Mouse (Mus musculus): ENCODE results near the gene Ruvbl1. TPM values are rescaled to one million over a fixed set of nuclear protein-coding genes. Genes with fewer than 3 reads are reported as not detected.
A peak's percentile ranks its signal among the peaks of the same experiment; 100 is the strongest.

The Ruvbl1 gene
- polyA plus RNA-seq, 1 experiment from 2014 or later = 151 TPM

DNA sequence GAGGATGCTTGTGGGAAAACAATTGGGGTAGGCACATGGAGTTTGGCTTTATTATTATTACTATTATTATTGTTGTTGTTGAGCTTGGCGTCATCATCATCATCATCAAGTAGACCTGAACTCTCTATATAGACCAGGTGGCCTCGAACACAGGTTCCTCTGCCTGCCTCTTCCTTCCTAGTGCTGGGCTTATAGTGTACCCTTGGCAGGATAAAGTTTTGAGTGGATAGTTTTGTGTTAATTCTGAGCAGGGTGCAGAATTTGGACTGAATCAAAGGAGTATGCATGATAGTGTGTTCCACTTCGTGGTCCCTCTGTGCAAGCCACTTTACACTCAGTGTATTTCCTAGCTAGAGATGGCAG lies 35.2 kb downstream of the Ruvbl1 start:
- 0 out of 2 replicates have a peak, but pooled peaks have one; percentile 3 for ATAC-seq (ENCODE audit: low FRiP score, low read depth)
- Histone ChIP-seq H3K4me3 (peak overlapping the region; percentile 57), H3K9ac (peak overlapping the region; percentile 77), H3K36me3 (peaks cover 55% of the 10 kb centered on the region), H3K4me2 (replicated peaks) (peak overlapping the region; percentile 96), H3K27ac (no peak overlapping the region), H3K27me3 (peaks cover 3% of the 10 kb centered on the region; the same call in 1 of the 2 replicates), H3K9me3 (no peaks in the 10 kb centered on the region), H3K4me1 (peaks cover 7% of the 10 kb centered on the region)
- WGBS = 6% methylated on average over 3 of the region's 3 CpGs

DNA sequence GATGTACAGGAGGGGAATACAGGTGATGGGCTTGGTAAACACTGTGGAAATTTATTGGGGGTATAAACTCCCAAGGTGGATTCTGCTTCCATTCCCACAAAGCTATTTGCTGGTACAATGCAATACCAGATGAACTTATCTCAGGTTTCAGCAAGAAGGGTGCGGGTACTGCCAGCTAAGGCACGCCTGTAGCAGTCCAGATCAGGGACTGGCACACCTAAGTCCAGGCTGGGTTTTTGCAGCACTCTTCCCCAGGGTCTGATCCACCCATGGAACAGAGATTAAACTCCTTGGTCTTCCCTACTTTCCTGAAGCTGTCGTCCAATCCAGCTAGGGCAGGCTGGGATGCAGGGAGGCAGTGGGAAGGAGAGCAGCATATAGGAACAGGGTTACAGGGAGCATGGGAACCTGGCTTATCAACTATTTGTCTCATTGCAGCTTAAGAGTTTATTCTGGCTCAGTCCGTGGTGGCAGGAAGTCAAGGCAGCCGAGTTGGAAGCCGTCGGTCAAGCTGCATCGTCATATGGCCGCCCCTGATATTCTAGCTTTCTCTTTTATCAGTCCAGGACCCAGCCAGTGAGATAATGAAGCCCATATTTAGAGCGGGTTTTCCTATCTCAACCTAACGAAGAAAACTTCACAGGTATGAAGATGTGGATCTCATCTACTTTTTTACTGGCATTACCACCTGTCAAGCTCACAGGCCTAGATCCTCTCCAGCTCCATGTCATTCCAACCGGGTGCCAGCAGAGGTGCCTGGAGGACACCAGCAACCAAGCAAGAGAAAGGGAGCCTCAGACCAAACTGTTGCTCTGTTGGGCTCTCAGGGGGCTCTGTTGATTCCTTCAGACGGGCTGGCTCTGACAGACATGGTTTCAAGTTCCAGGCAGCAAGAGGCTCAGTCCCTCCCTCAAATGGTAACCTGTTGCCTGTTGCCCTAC lies 37.1 kb downstream of the Ruvbl1 start:
- ATAC-seq (ENCODE audit: low FRiP score, low read depth) = no peak
- no peak overlapping the region for H3K4me2 ChIP-seq (replicated peaks)
- WGBS = 78% methylated on average over 13 of the region's 13 CpGs
- H3K27ac ChIP-seq = no peak overlapping the region
- H3K9ac ChIP-seq = no peak overlapping the region
- H3K36me3 ChIP-seq = peaks cover 60% of the 10 kb centered on the region
- no peak overlapping the region for H3K4me3 ChIP-seq
- H3K9me3 ChIP-seq = no peaks in the 10 kb centered on the region
- H3K4me1 ChIP-seq = peaks cover 7% of the 10 kb centered on the region
- peaks cover 3% of the 10 kb centered on the region; the same call in 1 of the 2 replicates for H3K27me3 ChIP-seq

DNA sequence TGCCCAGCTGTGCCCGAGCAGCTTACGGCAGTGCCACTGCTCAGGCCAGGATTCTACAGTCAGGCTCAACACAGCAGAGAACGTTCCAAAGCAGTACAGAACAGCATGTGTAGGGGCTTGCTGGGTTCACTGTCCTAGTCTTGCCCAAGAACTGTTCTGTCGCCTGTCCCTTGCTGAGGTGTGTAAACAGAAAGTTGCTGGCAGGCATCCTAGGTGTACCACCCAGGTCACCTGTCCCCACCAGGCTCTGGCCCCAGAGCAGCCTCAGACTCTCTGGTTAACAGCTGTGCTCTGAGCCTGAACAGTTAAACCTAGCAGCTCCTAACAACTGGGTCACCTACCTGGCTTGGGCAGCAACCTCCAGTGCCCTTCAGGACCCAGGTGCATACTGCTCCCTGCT lies 37.8 kb downstream of the Ruvbl1 start:
- peaks cover 61% of the 10 kb centered on the region for H3K36me3 ChIP-seq
- WGBS = 94% methylated on average over 4 of the region's 4 CpGs

DNA sequence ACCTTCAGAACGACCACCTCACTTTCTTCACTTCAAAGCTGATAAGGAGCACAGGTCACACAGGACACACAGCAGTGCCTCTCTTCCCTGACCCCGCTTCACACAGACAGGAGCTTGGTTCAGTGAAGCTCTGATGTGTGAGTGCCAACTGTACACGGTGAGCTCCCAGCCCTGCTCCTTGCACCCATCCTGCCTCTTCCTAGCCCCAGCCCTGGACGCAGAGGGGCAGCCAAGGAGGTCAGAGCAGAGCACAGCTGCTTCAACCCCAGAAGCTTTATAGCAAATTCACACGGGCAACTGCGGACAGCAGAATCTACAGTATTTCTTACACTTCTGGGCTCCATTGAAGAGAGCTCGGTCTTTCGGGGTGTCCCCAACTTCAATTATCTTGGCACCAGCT lies 48.8 kb downstream of the Ruvbl1 start:
- Histone ChIP-seq H3K4me3 (no peak overlapping the region), H3K4me1 (peaks cover 16% of the 10 kb centered on the region), H3K4me2 (replicated peaks) (no peak overlapping the region), H3K9me3 (no peaks in the 10 kb centered on the region), H3K9ac (no peak overlapping the region), H3K27me3 (no peaks in the 10 kb centered on the region), H3K36me3 (peaks cover 77% of the 10 kb centered on the region), H3K27ac (no peak overlapping the region)
- no peak for ATAC-seq (ENCODE audit: low FRiP score, low read depth)
- WGBS = 90% methylated on average over 8 of the region's 8 CpGs

More for the DNA sequence above, 37.8 kb downstream of the Ruvbl1 start:
- peaks cover 7% of the 10 kb centered on the region for H3K4me1 ChIP-seq
- no peak overlapping the region for H3K27ac ChIP-seq
- ATAC-seq (ENCODE audit: low FRiP score, low read depth) = no peak
- H3K4me2 ChIP-seq (replicated peaks) = no peak overlapping the region
- no peak overlapping the region for H3K4me3 ChIP-seq
- peaks cover 3% of the 10 kb centered on the region; the same call in 1 of the 2 replicates for H3K27me3 ChIP-seq
- no peaks in the 10 kb centered on the region for H3K9me3 ChIP-seq
- H3K9ac ChIP-seq = no peak overlapping the region

DNA sequence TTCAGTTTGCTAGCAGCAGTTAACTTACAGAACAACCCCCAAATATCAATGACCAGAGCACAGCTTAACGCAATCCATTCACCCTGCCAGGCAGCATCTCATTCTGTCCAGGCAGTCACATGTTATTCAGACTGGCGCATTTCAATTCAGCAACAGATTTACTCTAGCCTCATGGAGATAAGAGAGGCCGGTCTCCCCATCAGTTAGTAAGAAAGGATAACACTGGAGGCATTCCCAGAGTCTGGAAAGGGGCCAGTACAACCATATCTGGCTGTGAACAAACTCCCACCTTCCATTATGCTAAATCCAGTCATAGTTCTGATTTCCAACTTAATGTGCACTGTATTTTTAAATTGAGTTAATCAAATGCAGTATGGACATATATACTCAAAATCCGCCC lies 49.3 kb downstream of the Ruvbl1 start:
- 92% methylated on average over 4 of the region's 4 CpGs for WGBS
- H3K4me3 ChIP-seq = no peak overlapping the region
- H3K4me2 ChIP-seq (replicated peaks) = no peak overlapping the region
- H3K4me1 ChIP-seq = peaks cover 19% of the 10 kb centered on the region
- no peak overlapping the region for H3K27ac ChIP-seq
- no peaks in the 10 kb centered on the region for H3K27me3 ChIP-seq
- H3K9ac ChIP-seq = no peak overlapping the region
- no peaks in the 10 kb centered on the region for H3K9me3 ChIP-seq
- ATAC-seq (ENCODE audit: low FRiP score, low read depth) = no peak
- H3K36me3 ChIP-seq = peaks cover 72% of the 10 kb centered on the region

DNA sequence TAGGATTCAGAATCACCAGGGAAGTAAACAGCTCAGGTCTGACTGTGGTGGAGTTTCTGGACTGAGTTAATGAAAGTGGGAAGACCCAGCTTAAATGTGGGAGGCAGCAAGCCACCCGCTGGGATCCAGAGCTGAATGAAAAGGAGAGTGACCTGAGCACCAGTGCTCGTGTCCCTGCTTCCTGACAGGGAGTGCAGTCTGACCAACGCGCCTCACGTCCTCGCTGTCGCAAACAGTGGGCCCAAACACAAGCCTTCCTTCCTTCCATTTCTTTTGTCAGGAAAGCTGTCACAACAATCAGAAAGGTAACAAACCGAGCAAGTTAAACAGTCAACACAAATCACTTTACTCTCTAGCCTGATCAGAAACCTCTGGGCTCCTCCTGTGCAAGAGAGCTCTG lies 50.8 kb downstream of the Ruvbl1 start:
- H3K4me1 ChIP-seq = peaks cover 23% of the 10 kb centered on the region
- ATAC-seq (ENCODE audit: low FRiP score, low read depth) = no peak
- no peak overlapping the region for H3K27ac ChIP-seq
- H3K9me3 ChIP-seq = no peaks in the 10 kb centered on the region
- H3K9ac ChIP-seq = peak overlapping the region; percentile 48; the same call in 1 of the 2 replicates
- 88% methylated on average over 8 of the region's 8 CpGs for WGBS
- H3K27me3 ChIP-seq = no peaks in the 10 kb centered on the region
- no peak overlapping the region for H3K4me2 ChIP-seq (replicated peaks)
- H3K4me3 ChIP-seq = no peak overlapping the region
- H3K36me3 ChIP-seq = peaks cover 58% of the 10 kb centered on the region

DNA sequence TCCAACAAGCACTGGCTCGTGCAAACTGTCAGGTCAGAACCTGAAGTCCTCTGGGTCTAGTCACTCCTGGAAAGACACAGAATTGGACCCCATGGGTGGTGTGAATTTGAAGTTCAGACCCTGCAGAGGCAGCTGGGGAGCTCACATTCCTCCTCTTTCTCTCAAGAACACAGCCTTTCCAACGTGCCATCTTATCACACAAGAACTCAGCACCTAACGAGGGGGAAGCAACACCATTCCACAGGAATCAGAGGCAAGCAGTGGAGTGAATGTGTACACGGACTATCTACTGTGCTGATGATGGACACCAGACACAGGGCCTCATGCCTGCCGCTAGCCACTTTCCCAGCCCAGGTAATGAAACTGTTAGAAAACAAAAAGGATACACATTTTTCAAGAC lies 51.5 kb downstream of the Ruvbl1 start:
- Histone ChIP-seq H3K9me3 (no peaks in the 10 kb centered on the region), H3K9ac (peak overlapping the region; percentile 96), H3K4me3 (no peak overlapping the region), H3K27ac (no peak overlapping the region), H3K4me1 (peaks cover 23% of the 10 kb centered on the region), H3K4me2 (replicated peaks) (peak overlapping the region; percentile 93), H3K36me3 (peaks cover 51% of the 10 kb centered on the region), H3K27me3 (no peaks in the 10 kb centered on the region)
- ATAC-seq (ENCODE audit: low FRiP score, low read depth) = no peak
- WGBS = 70% methylated on average over 5 of the region's 5 CpGs

DNA sequence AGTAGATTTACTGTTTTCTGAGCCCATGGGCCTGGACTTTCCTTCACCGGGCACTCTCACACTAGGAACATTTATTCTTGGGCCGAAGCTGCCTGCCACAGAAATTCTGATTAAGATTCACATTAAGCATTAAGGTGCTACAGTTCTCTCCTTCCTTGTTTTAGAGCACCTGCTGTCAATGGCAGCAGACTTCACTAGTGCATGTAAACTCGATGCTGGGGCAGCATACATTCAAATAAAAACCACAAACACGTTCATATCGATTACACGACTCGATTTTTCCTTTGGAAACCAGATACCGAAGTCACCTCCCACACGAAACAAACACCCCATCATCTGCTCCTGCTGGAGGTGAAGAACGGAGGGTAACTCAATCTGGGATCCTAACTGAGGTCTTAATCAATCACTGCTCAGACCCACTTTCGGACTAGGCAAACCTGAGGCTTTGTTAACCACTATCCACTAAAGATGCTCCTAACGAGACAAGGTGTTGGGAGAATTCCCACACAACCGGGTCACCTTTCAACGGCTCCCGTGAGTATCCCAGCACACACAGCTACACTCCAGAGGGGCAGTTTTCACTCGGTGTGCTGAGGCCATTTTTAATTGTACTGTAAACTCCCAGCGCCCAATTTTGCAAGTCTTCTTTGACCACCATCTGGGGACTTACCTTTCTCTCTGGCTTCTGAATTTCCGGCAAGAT lies 52.6 kb downstream of the Ruvbl1 start:
- Histone ChIP-seq H3K4me3 (peak overlapping the region; percentile 95), H3K27ac (peak overlapping the region; percentile 90), H3K4me2 (replicated peaks) (peak overlapping the region; percentile 93), H3K9me3 (no peaks in the 10 kb centered on the region), H3K27me3 (no peaks in the 10 kb centered on the region), H3K36me3 (peaks cover 39% of the 10 kb centered on the region), H3K4me1 (peaks cover 23% of the 10 kb centered on the region), H3K9ac (peak overlapping the region; percentile 96)
- no peak for ATAC-seq (ENCODE audit: low FRiP score, low read depth)
- WGBS = 12% methylated on average over 18 of the region's 18 CpGs

DNA sequence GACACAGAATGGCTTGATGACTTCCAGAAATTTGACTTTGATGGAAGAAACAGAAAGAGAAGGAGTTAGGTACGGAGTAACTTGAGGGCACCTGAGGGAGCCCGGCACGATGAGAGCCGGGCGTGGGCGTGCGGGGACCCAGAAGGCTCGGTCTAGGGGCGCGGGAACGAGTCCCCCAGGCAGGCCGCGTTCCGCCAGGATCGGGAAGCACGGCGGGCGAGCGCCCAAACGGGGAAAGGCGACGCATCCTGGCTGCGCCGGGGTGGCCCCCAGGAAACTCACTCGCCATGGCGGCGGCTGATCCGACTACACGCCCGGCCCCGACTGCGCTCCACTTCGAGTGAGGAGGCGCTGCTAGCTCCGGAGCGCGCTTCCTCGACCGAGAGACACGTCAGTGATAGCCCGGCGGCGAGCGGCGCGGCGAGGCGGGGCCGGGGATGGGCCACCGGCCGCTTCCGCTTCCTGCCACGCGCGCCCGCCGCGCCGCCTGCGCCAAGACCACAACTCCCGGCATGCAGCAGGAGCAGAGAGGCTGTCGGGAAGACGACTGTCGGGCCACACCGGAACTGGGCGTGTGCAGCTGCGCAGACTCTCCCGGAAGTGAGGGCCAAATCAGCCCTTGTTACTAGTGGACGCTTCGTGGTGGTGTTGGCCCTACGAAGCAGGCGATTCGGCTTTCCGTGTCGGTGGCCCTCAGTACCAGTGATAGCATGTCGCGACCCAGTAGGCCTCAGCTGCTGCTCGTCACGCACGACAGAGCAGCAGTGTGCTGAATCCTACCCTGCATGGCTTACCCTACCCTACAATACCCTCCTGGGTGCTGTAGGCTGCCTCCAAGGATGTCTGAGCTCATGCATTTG lies 53.4 kb downstream of the Ruvbl1 start, which contains the start of gene Sec61a1:
TSS of gene Sec61a1 (minus strand) at position 502 of the 860 bp plus-strand sequence.
- H3K27me3 ChIP-seq = no peaks in the 10 kb centered on the region
- peak within 1 kb of the TSS; percentile 90 for H3K27ac ChIP-seq
- H3K4me2 ChIP-seq (replicated peaks) = peak within 1 kb of the TSS; percentile 93
- no peaks in the 10 kb centered on the region for H3K9me3 ChIP-seq
- peak within 1 kb of the TSS; percentile 95 for H3K4me3 ChIP-seq
- under 1% methylated on average over 67 of the region's 80 CpGs for WGBS
- peak within 1 kb of the TSS; percentile 96 for H3K9ac ChIP-seq
- H3K4me1 ChIP-seq = peaks cover 23% of the 10 kb centered on the region
- peaks cover 32% of the 10 kb centered on the region for H3K36me3 ChIP-seq
- peak; percentile 97 for ATAC-seq (ENCODE audit: low FRiP score, low read depth)

DNA sequence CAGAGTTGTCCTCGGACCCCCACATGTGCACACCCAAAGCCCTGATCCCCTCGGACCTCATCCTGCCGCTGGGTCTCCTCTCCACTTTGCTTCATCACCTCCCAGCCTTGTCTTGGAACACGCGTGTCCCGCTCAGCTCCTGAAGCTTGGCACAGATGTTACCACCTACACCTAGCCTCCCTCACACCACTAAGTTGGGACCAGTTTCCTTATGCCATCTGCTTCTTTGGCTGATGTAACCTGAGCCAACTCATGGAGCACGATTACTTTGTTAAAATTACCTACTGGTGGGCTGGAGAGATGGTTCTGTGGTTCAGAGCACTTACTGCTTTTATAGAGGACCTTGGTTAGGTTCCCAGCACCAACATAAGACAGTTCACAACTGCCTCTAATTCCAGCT lies 56.6 kb downstream of the Ruvbl1 start:
- no peak overlapping the region for H3K4me3 ChIP-seq
- H3K9ac ChIP-seq = no peak overlapping the region
- H3K27me3 ChIP-seq = no peaks in the 10 kb centered on the region
- H3K36me3 ChIP-seq = peaks cover 3% of the 10 kb centered on the region
- H3K27ac ChIP-seq = no peak overlapping the region
- no peak overlapping the region for H3K4me2 ChIP-seq (replicated peaks)
- peaks cover 19% of the 10 kb centered on the region for H3K4me1 ChIP-seq
- WGBS = 83% methylated on average over 7 of the region's 7 CpGs
- no peak for ATAC-seq (ENCODE audit: low FRiP score, low read depth)
- H3K9me3 ChIP-seq = no peaks in the 10 kb centered on the region

DNA sequence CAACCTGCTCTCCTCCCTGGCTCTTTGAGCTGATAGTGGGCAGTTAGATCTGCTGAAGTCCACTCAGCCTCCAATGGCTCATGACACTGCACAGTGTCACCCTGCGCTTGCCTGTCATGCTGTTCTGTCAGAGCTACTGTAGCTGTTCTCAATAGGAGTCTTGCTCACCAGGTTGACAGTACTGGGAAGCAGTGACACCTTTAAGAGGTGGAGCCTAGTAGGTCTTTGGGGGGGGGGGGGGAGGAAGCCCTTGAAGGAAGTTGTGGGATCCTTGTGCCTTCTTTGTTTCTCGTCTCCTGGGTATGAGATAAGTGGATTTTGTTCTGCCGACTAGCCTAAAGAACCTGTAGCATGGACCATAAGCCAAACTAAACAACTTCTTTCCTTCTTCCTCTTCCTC lies 57.4 kb downstream of the Ruvbl1 start:
- WGBS = 74% methylated on average over 3 of the region's 3 CpGs
- Histone ChIP-seq H3K27ac (no peak overlapping the region), H3K4me1 (peaks cover 11% of the 10 kb centered on the region), H3K36me3 (no peaks in the 10 kb centered on the region), H3K4me3 (no peak overlapping the region), H3K9me3 (no peaks in the 10 kb centered on the region), H3K4me2 (replicated peaks) (no peak overlapping the region), H3K27me3 (no peaks in the 10 kb centered on the region), H3K9ac (no peak overlapping the region)
- ATAC-seq (ENCODE audit: low FRiP score, low read depth) = no peak

Data from limb, embryonic 13.5 days (tissue).